Mouse (Mus musculus) lung, postnatal 0 days (tissue): ENCODE results near the gene Prmt1.

Source experiments
- CTCF ChIP-seq: IDR thresholded peaks from 2 replicates; pipeline ENCODE4 v1.5.1; 2016; ENCODE audit warnings: antibody characterized with exemption, mild to moderate bottlenecking
- EP300 ChIP-seq: IDR thresholded peaks from 2 replicates; pipeline ENCODE4 v1.6.1; 2016; ENCODE audit warnings: antibody characterized with exemption, mild to moderate bottlenecking, control low read depth

DNA sequence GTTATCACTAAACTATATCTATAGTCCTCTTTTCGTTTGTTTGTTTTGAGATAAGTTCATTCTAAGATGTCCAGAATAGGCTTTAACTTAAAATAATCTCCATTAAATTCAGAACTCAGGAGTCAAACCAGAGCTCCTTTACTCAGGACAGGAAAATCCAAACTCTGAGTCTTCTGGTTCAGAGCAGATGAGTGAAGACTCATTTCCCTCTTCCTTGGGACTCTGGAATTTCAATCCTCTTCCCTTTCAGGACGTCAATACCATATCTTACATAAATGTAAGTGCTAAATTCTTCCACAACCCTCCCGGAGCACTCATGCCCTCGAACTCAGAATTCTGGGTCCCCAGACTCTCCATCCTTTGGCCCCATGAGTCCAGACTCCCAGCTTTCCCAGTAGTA, 30.4 kb upstream of the Prmt1 start:
- TF ChIP-seq CTCF (no peak), EP300 (no peak)
